Mouse (Mus musculus): Measurements from ENCODE around the gene Tspan17. TPM values are rescaled to one million over a fixed set of nuclear protein-coding genes. Genes with fewer than 3 reads are reported as not detected.

Tspan17 gene
- total RNA-seq, 2 experiments from 2014 or later, result 69.3 to 79.1 TPM

DNA sequence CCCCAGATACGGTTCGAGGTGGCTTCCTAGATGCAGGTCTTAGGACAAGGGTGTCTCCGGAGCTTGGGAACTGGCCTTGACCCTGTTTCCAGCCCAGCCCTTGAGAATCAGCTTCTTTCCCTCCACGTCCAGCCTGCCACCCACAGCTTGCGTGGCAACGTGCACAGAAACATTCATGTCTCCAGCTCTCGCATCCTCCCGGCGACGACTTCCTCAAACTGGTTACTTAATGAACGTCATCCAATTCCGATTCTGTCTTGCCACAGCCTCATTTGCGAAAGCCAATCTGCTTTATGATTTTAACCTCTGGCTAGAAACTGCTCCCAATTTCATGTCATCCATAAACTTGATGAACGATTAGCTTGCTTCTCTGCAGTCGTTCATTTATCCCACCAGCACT is 49.4 kb downstream of the Tspan17 start:
- peak in 1 of 2 experiments; percentile 22 for DNase-seq (ENCODE audit: low spot score in 2 of 2)
- intact Hi-C loops (cut with DNase I), result no loop called here

DNA sequence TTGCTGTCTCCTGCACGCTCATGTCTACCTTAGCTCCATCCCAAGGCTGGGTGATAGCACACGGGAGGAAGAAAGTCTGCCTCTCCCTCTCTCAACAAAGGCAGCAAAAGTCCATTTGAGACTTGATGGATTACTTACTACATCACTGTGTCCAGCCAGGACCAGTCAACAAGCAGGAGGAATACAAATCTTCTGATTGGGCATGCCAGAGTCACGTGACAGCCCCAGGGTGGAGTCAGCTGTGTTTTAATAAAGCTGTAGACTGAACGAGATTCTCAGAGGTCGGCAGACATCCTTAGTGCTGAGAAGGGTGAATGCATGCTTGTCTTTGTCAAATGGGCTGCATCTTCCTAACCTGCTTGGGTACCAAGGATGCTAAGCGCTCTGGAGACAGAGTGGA is 50.0 kb downstream of the Tspan17 start:
- intact Hi-C loops (cut with DNase I), result no loop called here
- no peak for DNase-seq (ENCODE audit: low spot score in 2 of 2)

DNA sequence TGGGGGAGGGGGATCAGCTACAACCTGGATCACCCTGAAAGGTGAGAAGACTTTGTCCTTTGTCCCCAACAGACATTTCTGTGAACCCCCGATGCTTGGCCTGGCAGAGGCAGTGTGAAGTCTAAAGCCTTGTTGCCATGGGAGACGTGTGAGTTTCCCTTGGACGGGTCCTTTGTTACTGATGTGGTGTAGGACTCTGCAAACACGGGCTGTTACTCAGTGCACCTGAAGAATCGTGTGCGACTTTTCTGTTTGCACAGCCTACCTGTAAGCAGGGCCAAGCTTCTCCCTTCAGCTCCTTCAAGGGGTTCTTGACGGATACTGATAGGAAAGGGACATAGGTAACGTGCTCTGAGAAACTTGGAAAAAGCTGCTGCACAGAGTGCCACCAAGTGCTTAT is 55.4 kb downstream of the Tspan17 start:
- DNase-seq (ENCODE audit: low spot score in 2 of 2), result no peak
- intact Hi-C loops (cut with DNase I), result no loop called here

Other genes with a start within 250 kb of the Tspan17 start
- 100 to 1,000 TPM; 137 to 143 TPM for gene 4833439L19Rik, start 223.9 kb upstream of the Tspan17 start, total RNA-seq (2021)
- gene Arl10, start 214.4 kb upstream of the Tspan17 start, total RNA-seq (2021), result 10 to 100 TPM; 22.0 to 24.0 TPM
- 10 to 100 TPM; 19.7 to 26.9 TPM for gene Nop16, start 199.3 kb upstream of the Tspan17 start, total RNA-seq (2021)
- 100 to 1,000 TPM; 151 TPM for gene Higd2a, start 199.2 kb upstream of the Tspan17 start, total RNA-seq (2021)
- gene Cltb, start 178.0 kb upstream of the Tspan17 start, total RNA-seq (2021), result 100 to 1,000 TPM; 308 to 312 TPM
- gene Faf2, start 167.6 kb upstream of the Tspan17 start, total RNA-seq (2021), result 10 to 100 TPM; 51.6 to 61.1 TPM
- 100 to 1,000 TPM; 166 to 176 TPM for gene Rnf44, start 95.5 kb upstream of the Tspan17 start, total RNA-seq (2021)
- gene Cdhr2, start 87.9 kb upstream of the Tspan17 start, total RNA-seq (2021), result under 1 TPM; 0.14 to 0.23 TPM
- 100 to 1,000 TPM; 120 to 145 TPM for gene Gprin1, start 39.5 kb upstream of the Tspan17 start, total RNA-seq (2021)
- gene Sncb, start 22.8 kb upstream of the Tspan17 start, total RNA-seq (2021), result 100 to 1,000 TPM; 785 to 906 TPM
- not detected for gene Eif4e1b, start 5.4 kb upstream of the Tspan17 start, total RNA-seq (2021)
- 10 to 100 TPM; 83.6 to 96.6 TPM for gene Unc5a, start 160.0 kb downstream of the Tspan17 start, total RNA-seq (2021)
- gene Hk3, start 232.0 kb downstream of the Tspan17 start, total RNA-seq (2021), result 1 to 10 TPM; 1.5 TPM

Data from left cerebral cortex, postnatal 25 days (tissue).